Mouse (Mus musculus) ES-E14 (cell line): Measurements from ENCODE around the gene Gng7.

Experiments
- CHD2 ChIP-seq: IDR thresholded peaks from 2 replicates; pipeline ENCODE4 v1.6.1; 2014; ENCODE audit warnings: mild to moderate bottlenecking, low read depth, low read length, inconsistent platforms
- HCFC1 ChIP-seq: IDR thresholded peaks from 2 replicates; pipeline ENCODE4 v1.6.1; 2012; ENCODE audit warnings: low read length, inconsistent platforms, borderline replicate concordance; ENCODE audit not compliant: insufficient read depth
- MAFK ChIP-seq: IDR thresholded peaks from 2 replicates; pipeline ENCODE4 v1.6.1; 2014; ENCODE audit warnings: mild to moderate bottlenecking, low read depth, low read length, inconsistent platforms; ENCODE audit not compliant: insufficient read depth
- ZC3H11A ChIP-seq: IDR thresholded peaks from 2 replicates; pipeline ENCODE4 v1.6.1; 2012; ENCODE audit warnings: low read depth, mild to moderate bottlenecking, inconsistent platforms, low read length, borderline replicate concordance
- ZNF384 ChIP-seq: IDR thresholded peaks from 2 replicates; pipeline ENCODE4 v1.6.1; 2012; ENCODE audit warnings: low read depth, low read length, inconsistent platforms

DNA sequence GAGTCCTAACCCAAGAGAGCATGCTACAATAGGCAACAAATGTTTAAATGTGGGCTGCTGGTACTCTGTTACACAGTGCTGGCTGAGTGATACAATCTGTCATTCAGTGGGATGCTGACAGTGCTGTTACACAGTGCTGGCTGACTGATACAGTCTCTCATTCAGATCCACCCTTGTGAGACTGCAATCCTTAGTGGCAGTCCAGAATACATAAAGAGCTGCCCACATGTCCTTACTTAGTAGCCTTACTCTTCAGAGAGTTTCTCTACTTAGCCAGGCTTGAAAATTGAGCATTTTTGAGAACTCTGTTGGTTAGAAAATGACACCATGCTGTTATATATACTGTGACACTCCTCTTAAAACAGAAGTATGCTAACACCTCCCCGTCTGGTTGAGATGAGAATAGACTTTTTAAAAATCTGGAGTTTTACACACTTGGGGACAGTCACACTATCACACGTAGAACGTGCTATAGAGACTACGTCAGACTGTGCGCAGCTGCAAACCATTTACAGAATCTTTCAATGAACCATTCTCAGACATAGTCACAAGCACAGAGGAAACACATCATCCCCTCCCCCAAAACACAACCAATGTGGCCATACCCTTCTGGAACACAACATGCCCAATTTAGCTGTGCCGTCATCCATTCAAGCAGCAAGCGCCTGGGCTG, 8.6 kb downstream of the Gng7 start:
- TF ChIP-seq CHD2 (no peak), ZC3H11A (no peak), MAFK (no peak), ZNF384 (no peak), HCFC1 (no peak)
